Mouse (Mus musculus): ENCODE measurements at regions not wholly inside any gene's neighbourhood (a gene's known extent, or its start where the extent isn't known, plus 50 kb on each side); places are given as distances from the start of the nearest gene placed in this dataset.

- Histone ChIP-seq H3K36me3 (no peaks in the 10 kb centered on the region), H3K9ac (no peak overlapping the region), H3K4me2 (no peak overlapping the region), H3K27me3 (replicated peaks) (no peaks in the 10 kb centered on the region), H3K4me1 (no peaks in the 10 kb centered on the region), H3K4me3 (replicated peaks) (no peak overlapping the region), H3K27ac (no peak overlapping the region), H3K9me3 (no peaks in the 10 kb centered on the region)
- ATAC-seq (ENCODE audit: insufficient read depth, low FRiP score, low read depth): no peak
- WGBS: 65% methylated on average over 1 of the region's 1 CpGs
These were observed 156.6 kb downstream of the Nuf2 start for GRCm38 (mm10) chr1:169374686-169375085.

DNA sequence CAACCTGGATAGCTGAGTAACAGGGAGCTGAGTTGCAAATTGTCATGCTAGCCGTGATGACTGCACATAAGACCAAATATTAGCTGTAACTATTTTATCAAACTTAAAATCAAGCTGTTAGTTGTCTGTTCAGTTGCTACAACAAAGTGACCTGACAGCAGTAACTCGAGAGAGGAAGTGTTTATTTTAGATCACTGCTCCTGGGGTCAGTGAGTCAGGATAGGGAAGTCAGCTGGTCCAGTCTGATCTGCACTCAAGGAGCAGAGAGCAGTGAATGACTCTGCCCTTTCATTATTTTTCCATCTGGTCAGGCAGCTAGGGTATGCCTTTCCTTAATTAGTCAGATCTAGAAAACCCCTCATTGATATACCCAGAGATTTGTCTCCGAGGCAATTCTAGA, 162.5 kb downstream of the Nuf2 start:
- no peaks in the 10 kb centered on the region for H3K27me3 ChIP-seq (replicated peaks)
- no peaks in the 10 kb centered on the region for H3K36me3 ChIP-seq
- ATAC-seq (ENCODE audit: insufficient read depth, low FRiP score, low read depth): no peak
- peaks cover 8% of the 10 kb centered on the region; the same call in 1 of the 2 replicates for H3K4me1 ChIP-seq
- H3K4me2 ChIP-seq: no peak overlapping the region
- 28% methylated on average over 3 of the region's 3 CpGs for WGBS
- no peak overlapping the region for H3K4me3 ChIP-seq (replicated peaks)
- no peak overlapping the region for H3K9ac ChIP-seq
- no peaks in the 10 kb centered on the region for H3K9me3 ChIP-seq
- H3K27ac ChIP-seq: no peak overlapping the region

DNA sequence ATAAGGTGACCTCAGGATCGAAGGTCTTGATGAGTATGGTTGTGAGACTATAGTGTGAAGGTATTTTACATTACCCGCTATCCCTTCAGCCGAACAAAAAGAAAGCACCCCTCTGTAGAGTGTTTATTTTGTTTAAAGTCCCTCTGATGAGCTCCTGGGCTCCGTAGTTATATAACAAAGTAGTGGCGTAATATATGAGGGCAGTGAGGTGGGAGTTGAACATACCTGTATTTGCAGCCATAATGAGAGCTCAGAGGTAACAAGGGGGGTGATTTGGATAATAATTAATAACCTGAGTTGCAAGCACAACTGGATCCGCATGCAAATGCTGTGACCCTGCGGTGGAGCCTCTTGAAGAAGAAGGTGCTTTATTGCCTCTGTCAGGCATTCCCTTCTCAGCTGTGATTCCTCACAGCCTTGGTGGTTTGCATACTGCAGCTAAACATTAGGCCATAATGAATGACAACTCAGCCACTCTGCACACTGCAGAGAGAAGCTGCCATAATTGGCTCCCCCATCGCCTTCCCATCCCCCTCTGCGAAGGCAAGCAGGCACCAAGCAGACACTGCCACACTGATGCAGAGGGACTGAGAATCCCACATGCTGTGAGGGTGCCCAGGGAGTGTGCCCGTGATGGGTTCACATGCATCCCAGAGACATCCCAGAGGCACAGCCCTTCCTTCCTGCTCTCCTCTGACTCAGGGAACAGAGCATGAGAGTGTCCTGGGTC, 163.3 kb downstream of the Nuf2 start:
- Histone ChIP-seq H3K36me3 (no peaks in the 10 kb centered on the region), H3K9ac (no peak overlapping the region), H3K27ac (no peak overlapping the region), H3K4me1 (peaks cover 8% of the 10 kb centered on the region; the same call in 1 of the 2 replicates), H3K9me3 (no peaks in the 10 kb centered on the region), H3K27me3 (replicated peaks) (no peaks in the 10 kb centered on the region), H3K4me2 (no peak overlapping the region), H3K4me3 (replicated peaks) (no peak overlapping the region)
- ATAC-seq (ENCODE audit: insufficient read depth, low FRiP score, low read depth): no peak
- 44% methylated on average over 10 of the region's 10 CpGs for WGBS

DNA sequence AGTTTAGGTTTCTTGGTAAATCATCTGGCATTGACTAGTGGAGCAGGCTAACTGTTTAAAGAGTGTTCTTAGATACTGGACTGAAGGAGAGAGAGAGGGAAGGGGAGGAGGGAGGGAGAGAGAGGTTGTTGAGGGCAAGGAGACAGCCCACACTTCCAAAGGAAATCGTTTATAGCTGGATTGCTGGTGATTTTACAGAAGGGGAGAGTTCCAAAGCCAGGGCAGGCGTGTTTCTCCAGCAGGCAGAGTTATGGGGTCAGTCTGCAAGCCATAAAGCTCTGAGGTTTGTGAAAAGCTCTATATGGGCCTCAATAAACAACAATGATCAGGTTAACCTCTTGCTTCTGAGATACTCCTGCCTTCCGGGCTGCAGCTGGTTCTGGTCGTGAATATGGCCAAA, 163.9 kb downstream of the Nuf2 start:
- Histone ChIP-seq H3K27ac (no peak overlapping the region), H3K4me2 (no peak overlapping the region)
- WGBS: 33% methylated on average over 4 of the region's 4 CpGs

DNA sequence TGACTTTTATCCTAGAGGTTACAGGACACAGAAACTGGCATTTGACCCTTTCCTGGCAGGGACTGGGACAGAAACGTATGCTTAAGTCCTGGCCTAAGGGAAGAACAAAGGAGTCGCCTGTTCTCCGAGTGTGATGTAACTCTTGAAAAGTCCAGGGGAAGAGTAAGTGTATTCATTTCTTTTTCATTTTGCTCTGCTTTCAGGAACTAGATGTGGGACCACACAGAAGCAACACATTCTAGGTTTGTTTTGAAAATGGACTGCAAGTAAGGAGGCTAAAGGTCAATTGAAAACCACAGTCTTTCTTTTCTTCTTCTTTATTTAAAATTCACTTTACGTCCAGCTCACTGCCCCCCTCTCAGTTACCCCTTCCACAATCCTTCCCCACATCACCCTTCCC, 168.7 kb downstream of the Nuf2 start:
- no peak for ATAC-seq (ENCODE audit: insufficient read depth, low FRiP score, low read depth)

More for the DNA sequence above, 163.9 kb downstream of the Nuf2 start:
- Histone ChIP-seq H3K9me3 (no peaks in the 10 kb centered on the region), H3K4me3 (replicated peaks) (no peak overlapping the region), H3K9ac (no peak overlapping the region), H3K4me1 (peaks cover 8% of the 10 kb centered on the region; the same call in 1 of the 2 replicates), H3K36me3 (no peaks in the 10 kb centered on the region), H3K27me3 (replicated peaks) (no peaks in the 10 kb centered on the region)
- ATAC-seq (ENCODE audit: insufficient read depth, low FRiP score, low read depth): no peak

DNA sequence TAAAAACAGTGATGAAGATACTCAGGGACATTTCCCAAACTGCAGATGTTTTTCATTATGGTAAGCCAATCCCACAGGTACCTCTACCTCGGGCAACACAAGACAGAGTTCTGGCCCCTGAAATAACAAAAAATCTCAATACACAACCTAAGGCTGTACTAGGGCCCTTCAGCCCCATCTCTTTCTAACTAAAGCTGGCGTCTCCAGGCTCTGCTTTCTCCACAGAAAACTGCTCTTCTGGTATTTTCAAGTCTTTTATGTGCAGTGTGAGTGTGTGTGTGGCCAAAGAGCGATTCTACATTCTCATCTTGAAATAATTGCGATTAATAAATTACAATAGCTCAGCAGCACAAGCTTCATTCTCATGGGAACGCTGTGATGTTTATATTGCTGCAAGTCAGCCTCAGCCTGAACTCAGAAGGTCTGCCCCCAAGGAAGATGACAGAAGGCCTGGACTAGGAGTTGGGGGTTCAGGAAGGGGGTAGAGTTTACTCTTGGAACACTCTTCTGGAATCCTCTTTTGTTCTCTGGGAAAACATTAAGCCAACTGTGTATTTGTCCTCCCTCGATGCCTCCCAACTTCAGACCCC, 173.5 kb downstream of the Nuf2 start:
- Histone ChIP-seq H3K27ac (no peak overlapping the region), H3K36me3 (no peaks in the 10 kb centered on the region), H3K9me3 (no peaks in the 10 kb centered on the region), H3K27me3 (replicated peaks) (no peaks in the 10 kb centered on the region), H3K4me1 (no peaks in the 10 kb centered on the region), H3K4me2 (no peak overlapping the region), H3K4me3 (replicated peaks) (no peak overlapping the region), H3K9ac (no peak overlapping the region)
- 38% methylated on average over 6 of the region's 6 CpGs for WGBS
- no peak for ATAC-seq (ENCODE audit: insufficient read depth, low FRiP score, low read depth)

More for the DNA sequence above, 168.7 kb downstream of the Nuf2 start:
- Histone ChIP-seq H3K9ac (no peak overlapping the region), H3K36me3 (no peaks in the 10 kb centered on the region), H3K27me3 (replicated peaks) (no peaks in the 10 kb centered on the region), H3K27ac (no peak overlapping the region), H3K4me2 (no peak overlapping the region), H3K9me3 (no peaks in the 10 kb centered on the region), H3K4me3 (replicated peaks) (no peak overlapping the region), H3K4me1 (0 out of 2 replicates have a peak, but pooled peaks cover 2% of the 10 kb centered on the region)
- 64% methylated on average over 4 of the region's 4 CpGs for WGBS

GRCm38 (mm10) chr1:169354021-169354420, 177.2 kb downstream of the Nuf2 start:
- H3K27me3 ChIP-seq (replicated peaks): no peaks in the 10 kb centered on the region
- H3K27ac ChIP-seq: no peak overlapping the region
- no peak overlapping the region for H3K9ac ChIP-seq
- H3K9me3 ChIP-seq: no peaks in the 10 kb centered on the region
- H3K4me3 ChIP-seq (replicated peaks): no peak overlapping the region
- no peaks in the 10 kb centered on the region for H3K36me3 ChIP-seq
- no peak for ATAC-seq (ENCODE audit: insufficient read depth, low FRiP score, low read depth)
- H3K4me1 ChIP-seq: no peaks in the 10 kb centered on the region
- 56% methylated on average over 5 of the region's 5 CpGs for WGBS
- H3K4me2 ChIP-seq: no peak overlapping the region

DNA sequence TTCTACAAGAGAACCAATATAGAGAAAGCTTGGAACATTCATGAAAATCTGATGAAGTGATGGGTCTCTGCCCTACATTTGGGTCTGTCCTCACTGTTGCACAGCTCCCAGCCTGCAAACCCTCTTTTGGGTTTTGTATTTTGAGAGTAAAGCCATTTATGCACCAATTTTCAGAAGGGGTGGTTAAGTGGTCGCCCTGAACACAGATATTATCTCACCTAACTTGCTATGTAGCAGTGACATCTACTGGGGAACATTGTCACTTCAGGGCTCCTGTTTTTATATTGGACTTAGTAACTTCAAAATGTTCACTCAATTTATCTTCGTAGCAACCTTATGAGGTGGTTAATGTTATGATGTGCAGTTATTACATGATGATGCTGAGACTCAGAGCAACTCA, 183.6 kb downstream of the Nuf2 start:
- no peaks in the 10 kb centered on the region for H3K4me1 ChIP-seq
- H3K27ac ChIP-seq: no peak overlapping the region
- H3K27me3 ChIP-seq (replicated peaks): no peaks in the 10 kb centered on the region
- no peaks in the 10 kb centered on the region for H3K36me3 ChIP-seq
- no peak overlapping the region for H3K9ac ChIP-seq
- no peaks in the 10 kb centered on the region for H3K9me3 ChIP-seq
- WGBS: 34% methylated on average over 2 of the region's 2 CpGs
- no peak overlapping the region for H3K4me2 ChIP-seq
- ATAC-seq (ENCODE audit: insufficient read depth, low FRiP score, low read depth): no peak
- H3K4me3 ChIP-seq (replicated peaks): no peak overlapping the region

- H3K4me1 ChIP-seq: no peaks in the 10 kb centered on the region
- H3K9me3 ChIP-seq: no peaks in the 10 kb centered on the region
- no peak overlapping the region for H3K27ac ChIP-seq
- no peaks in the 10 kb centered on the region for H3K36me3 ChIP-seq
- H3K9ac ChIP-seq: no peak overlapping the region
- no peak for ATAC-seq (ENCODE audit: insufficient read depth, low FRiP score, low read depth)
- no peaks in the 10 kb centered on the region for H3K27me3 ChIP-seq (replicated peaks)
- no peak overlapping the region for H3K4me2 ChIP-seq
- no peak overlapping the region for H3K4me3 ChIP-seq (replicated peaks)
- WGBS: 87% methylated on average over 1 of the region's 1 CpGs
These were observed 184.4 kb downstream of the Nuf2 start for GRCm38 (mm10) chr1:169346876-169347275.

DNA sequence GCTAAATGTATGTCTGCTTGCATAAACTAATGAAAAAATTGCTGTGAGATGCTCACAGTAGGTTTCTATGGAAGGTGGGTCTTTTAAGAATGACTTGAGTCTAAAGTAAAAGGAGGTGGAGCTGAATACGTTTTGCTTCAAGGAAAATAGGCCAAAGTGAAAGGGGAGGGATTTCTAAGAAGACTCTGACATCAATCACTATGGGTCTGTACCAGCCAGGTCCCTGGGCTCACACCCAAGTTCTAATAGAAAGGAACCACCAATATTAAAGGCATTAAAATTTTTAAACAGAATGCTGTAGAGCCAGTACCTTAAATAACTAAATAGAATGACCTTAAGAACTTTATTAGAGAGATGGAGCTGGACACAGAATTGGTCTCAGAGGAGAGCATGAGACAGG, 190.1 kb downstream of the Nuf2 start:
- Histone ChIP-seq H3K27ac (no peak overlapping the region), H3K27me3 (replicated peaks) (no peaks in the 10 kb centered on the region), H3K9ac (no peak overlapping the region), H3K4me1 (no peaks in the 10 kb centered on the region), H3K9me3 (no peaks in the 10 kb centered on the region), H3K4me3 (replicated peaks) (no peak overlapping the region), H3K36me3 (no peaks in the 10 kb centered on the region), H3K4me2 (no peak overlapping the region)
- ATAC-seq (ENCODE audit: insufficient read depth, low FRiP score, low read depth): no peak
- WGBS: 36% methylated on average over 1 of the region's 1 CpGs

GRCm38 (mm10) chr1:169338461-169338860, 192.8 kb downstream of the Nuf2 start:
- no peak overlapping the region for H3K4me2 ChIP-seq
- no peak overlapping the region for H3K4me3 ChIP-seq (replicated peaks)
- no peaks in the 10 kb centered on the region for H3K36me3 ChIP-seq
- no peak overlapping the region for H3K9ac ChIP-seq
- no peak overlapping the region for H3K27ac ChIP-seq
- no peaks in the 10 kb centered on the region for H3K9me3 ChIP-seq
- H3K27me3 ChIP-seq (replicated peaks): no peaks in the 10 kb centered on the region
- whole genome bisulfite sequencing: 54% methylated on average over 4 of the region's 4 CpGs
- no peak for ATAC-seq (ENCODE audit: insufficient read depth, low FRiP score, low read depth)
- no peaks in the 10 kb centered on the region for H3K4me1 ChIP-seq

DNA sequence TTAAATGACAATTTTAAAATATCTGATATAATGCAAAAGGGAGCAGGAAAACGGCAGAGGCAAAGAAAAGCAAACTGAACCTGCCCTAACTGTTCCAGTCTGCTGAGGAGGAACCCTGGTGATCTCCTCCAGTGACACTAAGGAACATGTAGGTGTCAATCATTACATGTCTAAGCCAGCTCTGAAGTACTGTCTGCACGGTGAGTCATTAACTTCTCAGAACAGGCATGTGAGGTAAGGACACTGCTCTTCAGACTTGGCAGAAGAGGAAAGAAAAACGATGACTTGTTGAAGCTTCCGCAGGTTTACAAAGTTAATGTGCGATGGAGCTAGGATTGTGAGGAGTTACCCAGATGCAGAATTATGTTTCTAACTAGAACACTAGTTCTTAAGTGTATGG, 199.1 kb downstream of the Nuf2 start:
- no peaks in the 10 kb centered on the region for H3K36me3 ChIP-seq
- H3K4me3 ChIP-seq (replicated peaks): no peak overlapping the region
- H3K27ac ChIP-seq: no peak overlapping the region
- no peaks in the 10 kb centered on the region for H3K9me3 ChIP-seq
- WGBS: 86% methylated on average over 5 of the region's 5 CpGs
- H3K4me2 ChIP-seq: no peak overlapping the region
- no peaks in the 10 kb centered on the region for H3K4me1 ChIP-seq
- no peak overlapping the region for H3K9ac ChIP-seq
- H3K27me3 ChIP-seq (replicated peaks): no peaks in the 10 kb centered on the region
- ATAC-seq (ENCODE audit: insufficient read depth, low FRiP score, low read depth): no peak
